Mouse (Mus musculus) cerebellum, adult 2 months (tissue): ENCODE data around the gene Oaz2. TPM values are rescaled to one million over a fixed set of nuclear protein-coding genes. Genes with fewer than 3 reads are reported as not detected.

ENCODE experiments used
- DNase-seq, 2 experiments: peaks; one replicate each; pipeline ENCODE4 v3.0.0; 2021
- H3K27ac ChIP-seq: fragments of 200-500 bp; 2 replicates; pipeline ENCODE4 v1.5.1; 2012; ENCODE audit warnings: low read length, control low read depth, inconsistent platforms; ENCODE audit not compliant: insufficient read depth
- H3K27me3 ChIP-seq: fragments of 200-500 bp; 2 replicates; pipeline ENCODE4 v1.6.1; 2012; ENCODE audit warnings: inconsistent platforms, mild to moderate bottlenecking, low read length, moderate library complexity; ENCODE audit not compliant: control insufficient read depth, insufficient read depth
- H3K4me1 ChIP-seq: fragments of 200-500 bp; 2 replicates; pipeline ENCODE4 v1.6.1; 2011; ENCODE audit warnings: low read length; ENCODE audit not compliant: control insufficient read depth, insufficient read depth
- H3K4me3 ChIP-seq: fragments of 200-500 bp; replicated peaks from 2 replicates; pipeline ENCODE3; 2011; ENCODE audit warnings: mild to moderate bottlenecking, low read depth, low read length, control low read depth; ENCODE audit not compliant: insufficient read depth
- CTCF ChIP-seq: fragments of 200-500 bp; IDR thresholded peaks from 2 replicates; pipeline ENCODE4 v1.5.1; 2011; ENCODE audit warnings: low read depth, mild to moderate bottlenecking, control low read depth, low read length, moderate library complexity, borderline replicate concordance; ENCODE audit not compliant: insufficient read depth
- POLR2A ChIP-seq: fragments of 200-500 bp; IDR thresholded peaks from 2 replicates; pipeline ENCODE4 v1.6.1; 2011; ENCODE audit warnings: low read length, control low read depth, borderline replicate concordance; ENCODE audit not compliant: insufficient read depth
- WGBS: fragments of 180-500 bp; shearing (Covaris S2); methylation state at CpG from one replicate; pipeline ENCODE4 v1.1.7; 2018; 5-methylcytosine and 5-hydroxymethylcytosine counted together
- polyA plus RNA-seq: library from polyadenylated mRNA; depleted of rRNA; stranded (reverse); fragments of >200 nt; gene quantifications from 2 replicates; pipeline ENCODE4 v1.2.3, GENCODE M21; 2012

Gene Oaz2
- polyA plus RNA-seq, 1 experiment: 230 TPM

DNA sequence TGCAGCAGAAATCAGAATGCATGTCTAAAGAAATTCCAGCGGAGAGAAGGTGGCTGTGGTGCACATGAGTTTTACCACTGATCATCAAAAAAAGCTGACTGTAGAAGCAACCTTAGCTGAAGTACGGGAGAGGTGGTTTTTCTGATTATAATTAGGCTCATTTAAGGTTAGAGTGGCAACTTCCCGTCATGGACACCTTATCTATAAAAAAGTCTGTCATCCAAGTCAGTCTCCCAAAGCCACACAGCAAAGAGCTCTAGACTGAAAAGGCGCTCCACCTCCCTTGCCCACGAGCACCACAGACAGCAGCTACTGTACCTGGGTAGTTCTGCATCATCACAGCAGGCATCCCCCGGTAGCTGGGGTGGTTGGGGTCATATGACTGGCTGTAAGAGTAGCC, 32.7 kb downstream of the Oaz2 start:
- no peak overlapping the region for H3K4me3 ChIP-seq
- no peak for TF ChIP-seq POLR2A
- TF ChIP-seq CTCF: no peak
- WGBS: 87% methylated on average over 6 of the region's 6 CpGs
- peaks cover under 1% of the 10 kb centered on the region for H3K4me1 ChIP-seq
- DNase-seq: no peak
- H3K27ac ChIP-seq: no peak overlapping the region
- H3K27me3 ChIP-seq: no peaks in the 10 kb centered on the region

DNA sequence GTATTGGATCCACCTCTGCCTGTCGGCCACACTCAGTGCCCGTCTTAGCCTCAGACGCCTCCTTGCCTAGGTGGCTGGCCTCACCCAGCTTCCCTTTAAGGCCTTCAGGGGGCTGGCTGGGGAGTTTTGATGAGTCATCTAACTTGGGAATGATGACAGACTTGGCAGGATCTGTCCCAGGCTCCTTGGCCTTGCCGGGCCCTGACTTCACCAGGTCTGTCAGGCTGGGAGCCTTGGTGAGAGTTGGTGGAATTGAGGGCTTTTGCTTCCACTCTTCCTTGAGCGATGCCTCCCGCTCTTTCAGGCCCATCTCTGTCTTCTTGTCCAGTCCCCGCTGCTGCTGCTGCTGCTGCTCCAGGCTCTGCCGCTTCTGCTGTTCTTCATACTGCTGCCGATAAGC, 34.5 kb downstream of the Oaz2 start:
- TF ChIP-seq POLR2A (no peak), CTCF (no peak)
- no peak overlapping the region for H3K27ac ChIP-seq
- H3K4me1 ChIP-seq: no peaks in the 10 kb centered on the region; the same call in 1 of the 2 replicates
- DNase-seq: no peak
- WGBS: 78% methylated on average over 9 of the region's 9 CpGs
- H3K4me3 ChIP-seq: no peak overlapping the region
- no peaks in the 10 kb centered on the region for H3K27me3 ChIP-seq

DNA sequence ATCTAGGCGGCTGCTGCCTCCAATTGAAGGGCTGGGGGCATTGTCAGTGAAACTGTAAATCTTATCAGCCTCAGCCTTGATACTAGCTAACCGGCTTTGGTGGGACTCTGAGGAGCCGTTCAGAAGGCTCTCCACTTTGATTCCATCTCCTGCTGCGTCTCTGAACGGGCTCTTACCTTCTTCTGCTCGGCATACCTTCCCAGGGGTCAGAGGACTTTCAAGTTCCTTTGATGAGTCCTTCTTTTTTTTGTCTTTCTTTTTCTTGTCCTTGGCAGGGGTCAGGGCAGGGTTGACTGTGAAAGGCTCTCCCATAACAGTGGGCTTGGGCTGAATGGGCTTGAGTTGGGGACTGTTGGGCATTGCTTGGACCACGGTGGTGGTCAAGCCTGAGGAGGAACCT, 35.4 kb downstream of the Oaz2 start:
- DNase-seq: no peak
- TF ChIP-seq CTCF: no peak
- TF ChIP-seq POLR2A: no peak
- WGBS: 89% methylated on average over 7 of the region's 7 CpGs
- Histone ChIP-seq H3K27ac (no peak overlapping the region), H3K27me3 (no peaks in the 10 kb centered on the region), H3K4me3 (no peak overlapping the region), H3K4me1 (no peaks in the 10 kb centered on the region)

DNA sequence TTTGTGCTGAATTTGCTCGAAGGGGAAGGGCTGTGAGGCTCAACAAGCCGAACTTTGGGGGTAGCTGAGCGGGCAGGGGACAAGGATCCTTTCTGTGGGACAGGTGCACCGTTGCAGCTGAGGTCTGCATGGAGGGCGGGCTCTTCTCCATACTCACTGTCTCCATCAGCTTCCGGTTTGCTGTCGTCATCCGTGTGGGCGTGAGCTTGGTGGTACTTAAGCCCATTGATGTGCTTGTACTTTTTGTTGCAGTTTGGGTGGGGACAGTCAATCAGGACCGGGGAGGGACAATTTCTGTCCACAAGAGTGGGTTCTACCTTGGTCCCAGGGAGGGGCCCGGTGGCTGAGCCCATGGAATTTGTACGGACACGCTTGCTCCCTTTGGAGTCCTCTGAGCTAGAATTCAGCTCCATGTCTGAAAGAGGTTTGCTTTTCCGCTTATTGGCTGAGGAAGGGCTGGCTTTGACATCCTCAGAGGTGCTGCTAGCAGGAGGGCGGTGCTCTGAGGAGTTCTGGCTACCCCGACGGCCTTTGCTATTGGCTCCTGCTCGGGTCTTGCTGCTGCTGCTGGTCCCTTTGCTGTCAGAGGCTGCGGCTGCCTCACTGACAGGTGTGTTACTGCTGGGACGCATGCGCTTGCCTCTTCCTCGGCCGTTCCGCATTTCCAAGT, 36.3 kb downstream of the Oaz2 start:
- Histone ChIP-seq H3K4me1 (no peaks in the 10 kb centered on the region), H3K27ac (no peak overlapping the region), H3K27me3 (no peaks in the 10 kb centered on the region), H3K4me3 (no peak overlapping the region)
- no peak for DNase-seq
- TF ChIP-seq POLR2A: no peak
- no peak for TF ChIP-seq CTCF
- 88% methylated on average over 24 of the region's 24 CpGs for WGBS

DNA sequence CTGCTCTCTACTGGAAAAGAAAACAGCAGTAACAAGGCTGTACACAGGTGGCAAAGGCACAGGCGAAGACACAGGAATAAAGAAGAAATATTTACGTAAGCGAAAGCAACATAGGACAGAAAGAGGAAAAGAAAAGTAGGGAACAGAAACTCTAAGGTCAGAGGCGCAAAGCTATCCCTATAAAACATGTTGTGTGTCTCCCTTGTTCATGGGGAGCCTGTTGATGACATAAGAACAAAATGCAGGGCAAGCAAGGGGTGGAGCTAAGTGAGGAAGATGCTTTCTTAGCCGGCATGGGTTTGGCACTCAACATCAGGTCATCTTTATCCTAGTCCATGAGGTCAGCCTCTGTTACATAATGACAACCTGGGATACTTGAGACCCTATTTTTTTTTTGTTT, 50.4 kb downstream of the Oaz2 start:
- 84% methylated on average over 5 of the region's 5 CpGs for WGBS
- no peak for TF ChIP-seq CTCF

DNA sequence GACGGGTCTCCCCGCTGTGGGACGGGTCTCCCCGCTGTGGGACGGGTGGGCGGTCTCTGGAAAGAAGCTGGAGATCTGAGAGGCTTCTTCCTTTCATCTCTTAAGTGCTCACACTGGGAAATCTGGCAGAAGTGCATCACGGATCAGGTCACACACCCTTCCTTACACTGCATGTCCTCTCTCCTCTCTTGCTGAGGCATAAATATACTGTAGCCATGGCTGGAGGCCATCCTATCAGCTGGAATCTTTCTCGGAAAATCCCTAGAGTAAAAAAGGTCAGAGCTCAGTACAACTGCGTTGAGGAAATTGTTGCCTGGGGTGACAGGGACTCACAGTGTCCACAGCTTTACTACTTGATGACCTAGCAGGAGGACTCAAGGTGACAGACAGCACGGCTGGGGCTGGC, 53.4 kb downstream of the Oaz2 start:
- TF ChIP-seq POLR2A (no peak), CTCF (no peak)
- WGBS: 45% methylated on average over 10 of the region's 10 CpGs
- Histone ChIP-seq H3K4me3 (no peak overlapping the region), H3K27me3 (no peaks in the 10 kb centered on the region), H3K27ac (no peak overlapping the region), H3K4me1 (peaks cover 9% of the 10 kb centered on the region; the same call in 1 of the 2 replicates)
- no peak for DNase-seq

More for the DNA sequence above, 50.4 kb downstream of the Oaz2 start:
- no peak overlapping the region for H3K27ac ChIP-seq
- H3K4me1 ChIP-seq: peaks cover 6% of the 10 kb centered on the region
- H3K27me3 ChIP-seq: no peaks in the 10 kb centered on the region
- H3K4me3 ChIP-seq: no peak overlapping the region
- no peak for DNase-seq

DNA sequence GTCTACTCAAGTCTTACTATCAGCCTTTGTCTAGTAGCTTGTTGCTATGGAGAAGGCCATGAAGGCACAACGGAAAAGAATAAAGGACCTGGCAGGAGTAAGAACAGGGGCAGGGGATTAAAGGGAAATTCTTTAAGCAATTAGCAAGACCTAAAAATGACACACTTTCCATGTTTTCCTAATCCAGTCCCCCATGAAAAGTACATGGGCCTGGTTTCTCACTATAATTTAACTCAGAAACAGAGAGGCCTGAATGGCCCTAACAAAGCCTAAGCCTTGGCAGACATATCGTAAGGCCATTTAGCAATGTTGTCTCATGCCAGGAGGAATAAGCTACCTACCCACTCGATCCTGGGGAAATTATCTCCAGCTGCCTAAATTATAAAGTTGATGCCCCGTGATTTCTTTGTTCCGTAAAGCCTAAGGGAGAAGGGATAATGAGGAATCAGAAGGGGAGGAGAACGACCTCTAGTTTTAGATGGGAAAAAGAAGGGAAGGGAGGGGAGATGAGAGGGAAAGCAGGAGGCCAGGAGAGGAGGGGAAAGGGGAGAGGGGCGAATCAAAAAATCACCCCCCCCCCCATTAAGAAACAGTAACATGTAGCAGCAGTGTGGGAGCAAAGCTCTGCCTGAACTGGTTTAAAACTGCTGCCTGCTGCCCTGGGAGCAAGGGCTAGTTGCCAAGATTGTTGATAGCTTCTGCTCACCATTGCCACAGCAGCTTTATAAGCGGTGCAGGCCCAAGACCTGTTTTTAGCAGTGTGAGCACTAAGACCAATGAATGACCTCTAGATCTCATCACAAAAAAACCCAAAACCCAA, 56.9 kb downstream of the Oaz2 start:
- Histone ChIP-seq H3K4me3 (no peak overlapping the region), H3K27me3 (no peaks in the 10 kb centered on the region), H3K4me1 (peaks cover 9% of the 10 kb centered on the region; the same call in 1 of the 2 replicates), H3K27ac (peak overlapping the region; percentile 46)
- DNase-seq: peak; percentile 52 to 71
- TF ChIP-seq CTCF (no peak), POLR2A (no peak)
- WGBS: 27% methylated on average over 8 of the region's 8 CpGs

DNA sequence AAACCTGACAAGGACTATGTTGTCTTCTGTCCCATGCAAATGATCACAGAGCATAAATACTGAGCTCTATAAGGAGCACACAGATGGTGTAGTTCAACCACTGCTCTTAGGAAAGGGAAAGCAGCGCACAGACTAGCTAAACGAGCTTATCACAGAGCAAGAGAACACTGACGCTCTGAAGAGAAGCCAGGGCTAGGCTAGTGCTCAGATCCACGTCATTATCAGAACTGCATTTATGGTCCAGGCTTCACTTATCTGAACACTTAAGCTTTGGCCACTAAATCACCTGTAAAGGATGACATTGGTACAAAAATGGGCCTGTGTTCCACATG, 57.5 kb downstream of the Oaz2 start:
- WGBS: 37% methylated on average over 4 of the region's 4 CpGs
- TF ChIP-seq POLR2A (no peak), CTCF (no peak)
- Histone ChIP-seq H3K4me1 (peaks cover 9% of the 10 kb centered on the region; the same call in 1 of the 2 replicates), H3K27me3 (no peaks in the 10 kb centered on the region), H3K27ac (peak overlapping the region; percentile 46), H3K4me3 (no peak overlapping the region)
- DNase-seq: no peak
